Mouse (Mus musculus) embryo, embryonic 9.5 days (tissue): ENCODE results near the gene Mtmr6.

Experiments
- DNase-seq: peaks from one replicate; pipeline ENCODE4 v3.0.0-alpha.2; 2017; ENCODE audit errors: extremely low spot score

Gene Mtmr6

DNA sequence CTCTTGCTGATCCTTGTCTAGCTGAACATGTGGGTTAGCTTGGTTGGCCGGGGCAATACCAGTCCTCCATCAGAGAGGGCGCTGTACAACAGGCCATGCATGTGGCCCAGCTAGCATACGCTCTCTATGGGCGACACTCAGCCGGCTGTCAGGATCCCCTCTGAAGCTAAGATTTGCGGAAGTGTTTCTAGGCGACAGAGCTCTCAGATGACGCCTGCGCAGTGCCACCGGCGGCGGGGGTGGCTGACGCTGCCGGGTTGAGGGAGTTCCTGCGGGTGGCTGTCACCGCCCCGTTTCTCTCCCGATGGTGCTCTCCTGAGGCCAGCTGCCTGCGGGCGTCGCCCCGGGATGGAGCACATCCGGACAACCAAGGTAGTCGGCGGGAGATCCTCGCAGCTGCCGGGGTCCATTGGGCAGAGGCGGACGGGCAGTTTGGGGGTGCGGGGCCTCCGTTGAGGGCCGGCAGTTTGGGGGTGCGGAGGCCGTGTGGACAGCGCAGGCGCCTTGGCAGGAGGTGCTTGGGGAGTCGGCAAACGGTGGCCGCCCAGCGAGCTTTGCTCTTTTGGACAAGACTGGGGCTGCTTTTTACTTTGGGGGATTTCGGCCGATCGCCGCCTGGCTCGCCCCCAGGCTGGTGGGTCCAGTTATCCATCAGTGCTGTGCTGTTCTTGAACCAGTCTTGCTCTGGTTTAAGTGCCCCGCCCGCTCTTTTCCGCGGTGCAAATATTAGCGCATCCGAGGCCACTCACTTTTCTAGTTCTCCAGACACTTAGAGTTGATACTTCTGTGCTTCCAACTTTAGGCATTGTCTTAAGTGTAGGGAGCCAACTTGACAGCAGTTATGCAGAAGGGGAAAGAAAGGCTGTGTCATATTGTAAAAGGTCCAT, at the start of gene Mtmr6:
Gene Mtmr6, plus strand, starts transcription at position 239 of the 887 bp plus-strand sequence.
- peak; percentile 97 for DNase-seq

DNA sequence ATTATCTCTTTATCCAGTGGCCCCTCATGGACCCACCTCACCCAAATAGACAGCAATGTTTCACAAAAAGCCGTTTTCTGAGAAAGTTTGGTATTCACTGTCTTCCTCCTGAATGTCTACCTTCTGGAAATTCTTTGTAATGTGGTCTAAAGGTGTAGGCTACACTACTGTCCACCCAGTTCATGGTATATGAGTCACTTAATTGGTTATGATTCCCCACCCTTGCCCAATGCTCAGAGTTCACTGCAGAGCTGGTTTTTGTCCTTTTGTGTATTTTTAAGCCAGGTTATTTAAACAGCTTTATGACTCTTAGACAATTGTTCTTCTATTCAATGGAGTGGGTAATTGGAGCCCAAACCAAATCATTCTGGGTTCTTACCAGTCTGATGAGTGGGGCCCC, 48.9 kb upstream of the Mtmr6 start:
- DNase-seq, result no peak

DNA sequence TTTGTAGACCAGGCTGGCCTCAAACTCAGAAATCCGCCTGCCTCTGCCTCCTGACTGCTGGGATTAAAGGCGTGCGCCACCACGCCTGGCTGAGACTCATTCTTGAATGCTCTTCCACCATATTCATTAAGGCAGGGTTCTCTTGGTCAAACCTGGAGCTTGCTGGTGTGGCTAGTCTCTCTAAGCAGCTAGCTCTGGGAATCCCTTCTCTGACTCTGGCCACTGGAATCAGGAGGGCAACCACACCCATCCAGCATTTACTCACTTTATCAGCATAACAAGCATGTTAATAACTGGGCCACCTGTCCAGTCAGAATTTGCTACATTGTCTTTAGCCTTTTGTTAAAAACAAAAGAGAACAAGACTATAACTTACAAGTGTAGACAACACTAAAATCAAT, 47.4 kb upstream of the Mtmr6 start:
- no peak for DNase-seq

DNA sequence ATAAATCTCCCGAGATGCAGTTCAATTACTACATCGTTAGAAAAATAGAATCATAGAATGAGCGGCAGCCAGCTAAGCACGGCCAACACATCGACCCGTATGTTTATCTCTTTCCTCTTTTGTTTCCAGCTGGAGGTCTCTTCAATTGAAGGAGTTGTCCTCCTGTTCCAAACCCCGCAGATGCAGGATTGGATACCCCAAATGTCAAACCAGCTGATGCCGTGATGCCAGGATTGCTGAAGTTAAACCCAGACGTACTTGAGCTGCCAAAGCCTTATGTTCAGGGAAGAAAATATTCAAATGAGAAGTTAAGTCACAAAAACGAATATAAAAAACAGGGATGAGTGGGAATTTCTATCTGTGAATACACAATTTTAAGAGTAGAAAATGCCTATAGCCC, 45.1 kb upstream of the Mtmr6 start:
- no peak for DNase-seq

DNA sequence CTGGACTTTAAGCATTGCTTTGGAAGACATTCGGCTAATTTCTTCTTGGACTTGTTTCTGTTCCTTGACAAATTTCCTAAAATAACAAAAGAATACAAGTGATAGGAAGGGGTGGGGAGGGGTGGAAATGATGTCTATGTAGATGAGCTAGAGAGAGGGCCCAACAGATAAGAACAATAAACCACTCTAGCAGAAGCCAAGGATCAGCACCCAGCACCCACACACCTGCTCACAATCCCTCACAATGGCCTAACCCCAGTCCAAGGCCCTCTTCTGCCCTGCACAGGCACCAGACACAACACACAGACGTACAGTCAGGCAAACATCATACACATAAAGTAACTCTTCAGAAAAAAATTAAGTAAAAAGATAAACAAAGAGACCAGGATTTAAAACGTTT, 26.5 kb upstream of the Mtmr6 start:
- DNase-seq, result no peak

DNA sequence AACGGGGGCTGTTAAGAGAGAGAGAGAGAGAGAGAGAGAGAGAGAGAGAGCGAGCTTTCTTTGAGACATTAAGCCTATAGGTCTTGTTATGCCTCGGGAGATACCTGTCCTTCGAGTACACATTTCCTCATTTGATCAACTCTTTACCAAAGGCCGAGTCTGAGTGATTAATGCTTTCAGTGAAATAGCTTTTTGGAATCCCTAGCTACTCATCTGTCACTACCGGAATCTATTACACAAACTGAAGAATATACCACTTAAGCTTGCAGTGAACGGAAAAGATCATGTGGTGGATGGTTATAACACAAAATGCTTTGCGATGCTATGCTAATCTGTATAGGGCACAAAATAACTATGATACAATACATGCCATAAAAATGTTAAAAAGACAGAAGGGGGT, 14.7 kb upstream of the Mtmr6 start:
- DNase-seq, result no peak

DNA sequence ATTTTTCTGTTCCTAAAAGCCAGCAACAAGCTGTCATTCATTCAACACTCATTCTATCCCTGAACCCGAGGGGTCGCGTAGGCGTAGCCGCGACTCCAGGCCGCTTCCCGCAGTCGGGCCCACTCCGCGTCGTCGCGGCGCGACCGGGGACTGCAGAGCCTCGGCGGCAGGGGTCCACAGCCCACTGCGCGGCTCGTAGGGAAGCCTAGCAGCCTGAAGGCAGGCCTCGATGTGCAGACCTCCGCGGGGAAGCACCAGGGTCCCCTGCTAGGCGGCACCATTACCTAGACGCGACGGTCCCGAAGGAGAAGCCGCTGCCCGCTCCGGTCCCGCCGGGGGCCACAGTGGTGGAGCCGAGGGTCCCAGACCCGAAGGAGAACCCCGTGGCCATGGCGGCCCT, 14.1 kb upstream of the Mtmr6 start:
- no peak for DNase-seq

DNA sequence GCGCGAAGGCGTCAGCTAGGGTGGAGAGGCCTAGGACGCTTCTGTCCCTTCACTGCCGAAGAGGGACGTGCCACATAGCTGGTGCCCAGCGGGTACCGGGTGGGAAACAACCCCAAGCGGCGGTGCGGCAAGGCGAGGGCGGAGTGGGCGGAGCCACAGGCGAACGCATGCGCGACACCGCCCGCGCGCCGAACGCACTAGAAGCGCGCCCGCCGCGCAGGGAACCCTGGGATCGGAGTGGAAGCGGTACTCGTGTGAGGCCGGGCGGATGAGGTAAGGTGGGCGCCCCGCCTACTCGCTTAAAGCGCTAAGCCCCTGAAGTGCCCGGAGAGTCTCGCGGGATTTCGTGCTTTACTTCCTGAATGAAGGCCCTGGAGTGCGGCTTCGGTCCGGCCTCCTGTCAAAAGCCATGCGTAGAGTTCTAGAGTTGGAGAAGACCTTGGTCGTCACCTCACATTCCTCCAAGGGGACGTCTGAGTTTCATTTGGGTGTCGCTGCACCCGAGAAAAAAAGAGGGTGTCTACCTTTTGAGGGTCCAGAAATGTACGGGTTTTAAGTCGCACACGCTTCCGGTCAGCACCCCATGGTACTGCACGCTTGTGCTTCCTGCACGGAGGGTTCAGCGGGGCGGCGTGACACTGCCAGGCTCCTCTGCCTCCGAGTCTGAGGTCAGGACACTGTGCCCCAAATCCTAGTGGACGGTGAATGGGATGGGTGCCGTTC, 13.6 kb upstream of the Mtmr6 start, which contains the start of the genes Nupl1 and Gm49336:
Gene Nupl1, minus strand, starts transcription at position 151 of the 723 bp plus-strand sequence.
Gene Gm49336, minus strand, starts transcription at position 227 of the 723 bp plus-strand sequence.
- DNase-seq, result peak; percentile 94

DNA sequence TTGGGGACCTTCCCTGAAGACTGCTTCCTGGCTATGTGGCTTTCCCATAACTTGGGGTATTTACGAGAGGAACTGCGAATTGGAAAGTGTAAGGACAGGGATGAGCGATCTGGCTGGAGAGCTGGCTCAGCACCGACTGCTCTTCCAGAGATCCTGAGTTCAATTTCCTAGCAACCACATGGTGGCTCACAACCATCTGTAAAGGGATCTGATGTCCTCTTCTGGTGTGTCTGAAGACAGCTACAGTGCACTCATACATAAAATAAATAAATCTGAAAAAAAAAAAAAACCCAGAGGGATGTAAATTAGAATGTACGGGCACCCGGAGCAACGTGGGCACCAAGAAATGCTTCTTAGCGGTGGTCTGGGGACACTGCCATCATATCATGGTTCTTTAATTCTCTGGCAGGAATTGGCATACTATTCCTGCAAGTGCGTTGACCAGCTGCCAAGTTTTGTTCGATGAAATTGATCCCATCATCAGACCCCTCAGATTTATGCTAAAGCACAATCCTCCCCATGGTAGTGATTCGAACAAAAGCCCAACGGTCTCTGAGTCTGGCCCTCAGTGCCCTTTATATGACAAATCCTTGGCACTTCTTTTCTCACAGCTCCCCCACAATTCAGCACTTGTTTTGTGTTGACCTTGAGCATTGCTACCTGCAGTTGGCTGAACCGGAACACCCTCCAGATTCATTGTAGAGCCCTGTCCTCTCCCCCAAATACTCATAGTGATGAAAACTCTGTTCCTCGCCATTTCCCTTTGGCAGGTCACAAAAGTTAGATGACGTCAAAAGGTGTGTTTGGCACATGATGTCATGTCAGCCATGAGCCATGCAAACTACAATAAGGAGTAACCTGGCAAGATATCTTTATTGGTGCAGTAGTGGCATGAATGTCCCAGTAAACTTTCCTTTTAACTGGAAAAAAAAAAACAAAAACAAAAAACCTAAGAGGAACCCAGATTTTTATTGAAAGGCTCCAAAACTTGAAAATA, 12.7 kb upstream of the Mtmr6 start:
- peak; percentile 7 for DNase-seq

DNA sequence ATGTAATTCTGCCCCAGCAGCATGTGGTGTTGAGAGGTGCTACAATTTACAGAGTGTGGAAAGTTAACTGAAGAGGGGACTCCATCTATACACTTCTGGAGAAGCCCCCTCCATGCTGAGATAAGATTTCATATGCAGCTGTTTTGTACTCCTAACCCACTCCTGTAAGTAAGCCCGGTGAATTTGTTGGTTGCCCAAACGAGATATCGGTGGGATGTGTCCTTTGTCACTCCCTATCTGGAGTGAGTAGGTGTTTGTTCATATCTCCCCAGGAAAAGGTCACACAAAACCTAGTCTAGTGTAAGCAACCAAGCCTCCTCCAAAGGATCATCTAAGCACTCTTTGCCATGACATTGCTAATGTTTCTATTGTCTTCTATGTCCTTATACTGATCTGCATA, 11.6 kb upstream of the Mtmr6 start:
- DNase-seq, result no peak

DNA sequence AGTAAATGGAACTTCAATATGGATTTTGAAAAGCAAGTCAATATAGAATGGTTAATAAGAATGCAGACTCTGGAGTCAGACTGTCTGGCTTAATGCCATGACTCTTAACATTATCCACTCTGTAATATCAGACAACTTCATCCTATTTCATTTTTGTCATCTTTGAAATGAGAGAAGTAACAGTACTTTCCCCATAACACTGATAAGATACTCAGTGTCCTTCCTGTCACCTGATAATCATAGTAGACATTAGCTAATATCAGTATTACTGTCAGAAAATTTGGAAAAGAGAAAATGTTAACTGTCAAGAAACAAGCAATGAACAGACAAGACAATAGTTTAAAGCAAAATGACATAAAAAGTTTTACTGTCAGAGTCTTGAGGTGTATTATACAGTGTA, 10.3 kb upstream of the Mtmr6 start:
- no peak for DNase-seq

DNA sequence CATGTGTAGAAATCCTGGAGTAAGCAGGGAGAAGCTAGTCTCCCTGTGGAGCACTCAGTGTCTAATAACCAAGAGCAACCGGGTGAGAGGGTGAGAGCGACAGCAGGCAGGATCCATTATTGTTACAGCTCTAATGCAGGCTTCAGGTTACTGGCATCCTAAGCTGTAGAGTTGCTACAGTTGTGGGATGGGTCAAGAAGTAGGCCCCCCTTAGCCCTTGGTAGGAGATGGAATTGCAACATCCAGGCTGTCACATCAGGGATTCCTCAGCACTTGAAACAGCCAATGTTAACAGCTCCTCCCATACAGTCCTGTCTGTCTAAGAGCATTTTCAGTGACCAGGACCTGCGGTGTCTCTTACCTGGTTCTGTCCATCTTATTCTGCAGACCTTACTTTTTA, 8.7 kb upstream of the Mtmr6 start:
- peak; percentile 18 for DNase-seq

DNA sequence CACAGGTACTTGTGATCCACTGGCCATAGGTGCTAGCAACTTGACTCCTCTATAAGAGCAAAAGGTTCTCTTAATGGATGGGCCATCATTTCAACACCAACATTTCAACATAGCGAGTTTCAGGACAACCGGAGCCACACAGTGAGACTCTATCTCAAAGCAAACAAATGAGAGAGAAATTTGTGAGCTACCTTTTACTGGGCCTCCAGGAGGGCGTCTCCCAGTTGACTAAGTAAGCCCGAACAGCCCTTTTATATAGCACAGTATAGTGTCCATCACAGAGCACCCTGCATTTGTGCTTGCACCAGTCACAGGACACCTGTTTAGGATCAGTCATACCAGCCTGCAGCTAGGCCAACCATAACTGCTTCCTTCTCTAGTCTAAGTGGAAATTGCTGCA, 7.9 kb upstream of the Mtmr6 start:
- DNase-seq, result no peak

DNA sequence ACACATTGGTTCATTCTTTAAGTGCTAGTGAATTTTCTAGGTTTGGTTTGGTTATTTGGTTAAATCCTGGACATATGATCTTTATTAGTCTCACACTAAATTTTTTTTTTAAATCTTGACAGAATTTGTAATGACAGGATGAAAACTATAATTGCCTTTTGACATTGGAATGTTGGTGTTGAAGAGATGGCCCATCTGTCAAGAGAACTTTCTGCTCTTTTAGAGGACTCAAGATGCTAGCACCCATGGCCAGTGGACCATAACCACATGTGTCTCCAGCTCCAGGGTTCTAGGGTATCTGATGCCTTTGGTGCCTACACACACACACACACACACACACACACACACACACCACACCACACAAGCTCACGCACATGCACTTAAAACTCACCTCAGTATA, 7.2 kb upstream of the Mtmr6 start:
- no peak for DNase-seq

DNA sequence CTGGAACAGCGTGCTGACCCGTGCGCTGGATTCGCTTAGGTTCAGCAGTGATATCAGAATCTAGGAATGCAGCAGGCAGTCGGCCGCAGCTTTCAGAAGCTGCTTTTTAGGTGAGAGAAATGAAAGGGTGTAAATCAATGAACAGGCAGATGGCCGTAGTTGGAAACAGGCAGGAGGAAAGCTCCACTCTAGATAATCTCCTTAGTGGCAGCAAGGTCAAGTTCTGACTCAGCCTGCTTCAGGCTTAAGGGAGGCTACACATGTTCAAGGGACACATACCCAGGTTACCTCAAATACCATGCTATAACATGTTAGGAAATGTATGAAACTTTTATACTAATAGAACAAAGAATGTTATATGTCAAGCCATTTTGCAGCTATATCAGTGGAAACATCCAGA, 2.7 kb upstream of the Mtmr6 start:
- no peak for DNase-seq

DNA sequence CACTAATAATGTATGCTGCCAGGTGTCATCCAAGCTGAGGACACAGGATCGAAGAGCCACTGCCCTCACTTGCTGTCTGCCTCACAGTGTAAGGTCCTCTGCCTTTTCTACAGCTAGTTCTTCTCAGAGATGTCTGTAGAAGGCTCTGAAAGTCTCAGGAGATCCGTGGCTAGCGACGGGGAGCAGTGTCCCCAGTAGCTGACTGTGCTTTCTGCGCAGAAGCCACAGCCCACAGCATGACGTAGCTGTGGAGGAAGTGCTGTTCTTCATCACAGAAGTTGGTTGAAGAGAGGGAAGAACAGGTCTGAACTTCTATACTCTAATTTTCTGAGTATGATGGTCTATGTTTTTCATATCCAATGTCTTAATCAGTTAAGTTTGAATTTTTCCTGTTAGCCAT, 4.3 kb downstream of the Mtmr6 start:
- no peak for DNase-seq

DNA sequence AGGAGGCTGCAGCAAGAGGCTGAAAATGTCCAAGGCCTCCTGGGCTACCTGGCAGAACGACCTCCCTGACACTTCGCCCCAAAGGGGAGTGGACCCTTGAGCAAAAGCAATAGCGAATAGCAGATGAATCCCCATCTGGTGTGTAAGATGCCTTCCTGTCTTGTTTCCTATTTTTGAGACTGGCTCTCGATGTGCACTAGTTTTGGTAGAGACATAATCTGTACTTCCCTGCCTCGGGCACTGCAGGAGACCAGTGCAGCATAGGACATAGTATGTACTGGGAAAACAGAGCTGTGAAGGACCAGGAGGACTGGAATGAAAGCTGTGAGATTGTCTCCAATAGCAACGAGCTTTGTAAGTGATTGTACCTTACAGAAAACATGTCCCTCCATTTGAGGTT, 8.3 kb downstream of the Mtmr6 start:
- no peak for DNase-seq

DNA sequence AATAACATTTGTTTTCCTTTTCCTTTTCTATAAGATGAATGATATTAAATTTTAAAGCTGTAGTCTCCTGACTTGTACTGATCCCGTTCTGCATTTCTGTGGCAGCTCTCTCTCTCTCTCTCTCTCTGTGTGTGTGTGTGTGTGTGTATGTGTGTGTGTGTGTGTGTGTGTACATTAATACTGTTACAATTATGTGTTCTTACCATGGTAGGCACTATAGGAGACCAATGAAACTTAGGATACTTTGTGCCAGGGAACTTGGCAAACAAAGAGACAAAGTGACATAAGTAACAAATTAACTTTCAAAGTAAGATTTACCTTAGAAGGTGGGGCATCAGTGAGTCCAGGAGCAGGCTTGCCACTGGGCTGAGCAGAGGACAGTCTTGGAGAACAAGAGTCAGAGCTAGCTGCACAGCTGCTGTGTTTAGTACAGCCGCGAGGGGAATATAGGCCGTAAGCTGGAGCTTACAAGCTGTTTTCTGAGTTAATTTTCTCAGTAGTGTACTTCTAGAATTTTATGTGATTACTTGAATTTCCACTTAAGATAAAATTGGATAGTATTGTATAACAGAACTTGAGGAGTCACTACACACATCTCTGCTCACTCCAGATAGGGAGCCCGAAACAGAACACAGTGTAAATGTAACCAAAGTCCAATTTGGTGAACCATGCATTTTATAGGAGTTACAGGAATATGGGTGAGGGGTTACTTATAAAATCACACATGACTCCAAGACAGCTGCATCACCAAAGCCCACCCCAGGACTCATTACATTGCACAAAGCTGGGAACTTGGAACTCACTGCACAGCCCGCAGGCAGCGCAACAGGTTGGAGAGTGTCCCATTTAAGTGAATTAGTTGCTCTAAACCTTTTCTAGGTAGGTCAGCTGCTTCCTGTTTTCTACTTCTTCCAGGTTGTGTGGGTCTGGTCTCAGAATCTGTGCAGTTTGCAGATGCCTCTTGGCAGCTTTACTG, 10.6 kb downstream of the Mtmr6 start:
- DNase-seq, result no peak

DNA sequence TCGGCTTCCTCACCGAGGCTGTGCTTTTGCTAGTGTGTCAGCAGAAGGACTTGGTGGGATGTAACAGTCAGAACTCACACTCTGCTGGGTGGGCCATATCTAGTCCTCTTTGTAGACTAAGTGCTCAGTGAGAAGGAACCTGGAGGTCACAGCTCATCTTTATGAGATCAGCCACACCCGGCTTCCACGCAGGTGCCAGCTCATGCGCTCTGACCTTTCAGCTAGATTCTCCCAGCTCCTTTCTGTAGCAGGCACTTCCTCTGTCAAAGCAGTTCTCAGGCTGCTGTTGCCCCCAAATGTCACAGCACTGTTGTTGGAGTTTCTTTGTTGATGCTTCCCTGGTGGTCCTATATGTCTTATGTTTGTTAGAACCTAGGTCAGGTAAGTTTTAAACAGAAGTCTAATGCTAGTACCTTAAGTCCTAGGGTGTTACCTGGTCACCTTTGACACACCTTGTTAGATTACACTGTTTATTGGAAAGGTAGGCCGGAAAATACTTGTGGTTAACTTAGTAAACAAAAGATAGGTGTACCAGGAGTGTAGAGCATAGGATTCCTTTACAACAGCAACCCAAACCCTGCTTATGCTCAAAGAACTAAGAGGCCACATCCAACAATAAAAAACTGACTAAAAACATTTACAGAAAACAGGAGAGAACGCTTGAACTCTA, 21.3 kb downstream of the Mtmr6 start:
- no peak for DNase-seq

DNA sequence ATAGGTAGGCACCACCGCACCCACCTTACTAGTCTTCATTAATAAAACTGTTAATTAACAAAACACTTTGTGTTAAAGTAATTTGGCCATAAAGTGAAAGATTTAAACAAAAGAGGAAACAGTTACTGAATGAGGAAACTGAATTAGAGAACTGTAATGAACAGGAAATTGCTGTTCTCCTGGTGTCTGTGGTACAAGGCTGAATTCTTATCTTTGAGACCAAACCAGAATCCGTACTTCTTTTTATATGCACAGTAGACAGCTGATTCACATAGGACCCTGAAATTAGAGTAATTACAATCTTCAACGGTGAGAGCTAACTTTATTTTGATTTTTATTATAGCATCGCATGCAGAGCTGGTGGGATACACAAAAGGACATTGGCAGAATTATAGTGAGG, 25.3 kb downstream of the Mtmr6 start:
- no peak for DNase-seq
